Mouse (Mus musculus): ENCODE results near the gene Cnst.
"Not testable (repeated sequence)": the region's sequence is repeated elsewhere in the genome, so short reads cannot be mapped to it uniquely, and the experiment has no call there.

Cnst gene

GRCm38 (mm10) chr1:179645101-179645979 is 99.2 kb downstream of the Cnst start:
- DNase-seq (ENCODE audit: low spot score in 2 of 2): peak; percentile 86 to 93

DNA sequence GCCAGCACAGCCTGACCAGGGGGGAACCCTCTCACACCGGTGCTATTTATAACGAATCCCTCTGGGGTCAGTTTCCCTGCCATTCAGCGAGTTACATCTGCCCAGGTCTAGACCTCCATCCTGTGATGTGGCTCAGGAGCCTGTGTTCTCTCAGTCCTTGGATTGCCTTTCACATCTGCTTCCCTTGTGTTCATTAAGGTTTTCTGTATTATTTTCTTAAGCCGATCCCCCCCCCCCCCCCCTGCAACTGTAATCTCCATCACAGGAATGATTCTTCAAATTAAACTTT is 99.8 kb downstream of the Cnst start:
- DNase-seq (ENCODE audit: low spot score in 2 of 2): no peak

DNA sequence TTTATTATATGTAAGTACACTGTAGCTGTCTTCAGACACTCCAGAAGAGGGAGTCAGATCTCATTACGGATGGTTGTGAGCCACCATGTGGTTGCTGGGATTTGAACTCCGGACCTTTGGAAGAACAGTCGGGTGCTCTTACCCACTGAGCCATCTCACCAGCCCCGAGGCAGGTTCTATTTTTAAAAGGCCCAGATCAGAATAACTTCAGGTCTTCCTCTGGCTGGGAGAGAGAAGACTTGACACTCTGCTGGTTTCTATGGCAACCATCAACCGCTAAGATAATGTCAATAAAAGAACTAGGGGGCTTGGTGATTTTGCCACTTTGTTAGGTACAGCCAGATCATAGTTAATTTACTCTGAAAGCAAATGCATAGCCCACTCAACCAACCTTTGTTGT is 102.5 kb downstream of the Cnst start:
- not testable (repeated sequence) for DNase-seq (ENCODE audit: low spot score in 2 of 2)

- DNase-seq (ENCODE audit: low spot score in 2 of 2): no peak
These were observed 103.2 kb downstream of the Cnst start for GRCm38 (mm10) chr1:179649324-179649723.

GRCm38 (mm10) chr1:179650284-179650683 is 104.1 kb downstream of the Cnst start:
- DNase-seq (ENCODE audit: low spot score in 2 of 2): no peak

DNA sequence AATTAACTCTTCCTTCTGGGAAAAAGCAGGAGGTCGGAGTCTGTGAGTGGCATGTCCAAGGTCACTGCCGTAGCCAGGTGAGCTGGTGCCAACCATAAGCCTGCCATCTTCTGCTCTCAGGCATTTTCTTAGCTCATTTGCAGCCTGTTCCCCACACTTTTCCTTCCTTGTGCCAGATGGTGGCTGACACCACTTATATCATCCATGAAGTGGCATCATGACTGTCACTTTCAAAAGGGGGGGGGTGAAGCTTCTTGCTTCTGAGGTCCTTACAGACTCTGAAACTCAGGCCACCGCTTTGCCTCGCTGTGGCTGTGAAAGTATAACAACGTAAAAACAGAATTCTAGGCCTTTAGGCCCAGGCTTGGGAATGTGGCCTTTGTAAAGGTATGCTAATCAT is 105.1 kb downstream of the Cnst start:
- peak; percentile 19 to 24 for DNase-seq (ENCODE audit: low spot score in 2 of 2)

- peak; percentile 55 for DNase-seq (ENCODE audit: low spot score in 2 of 2)
These were observed 116.9 kb downstream of the Cnst start for GRCm38 (mm10) chr1:179663065-179663464.

DNA sequence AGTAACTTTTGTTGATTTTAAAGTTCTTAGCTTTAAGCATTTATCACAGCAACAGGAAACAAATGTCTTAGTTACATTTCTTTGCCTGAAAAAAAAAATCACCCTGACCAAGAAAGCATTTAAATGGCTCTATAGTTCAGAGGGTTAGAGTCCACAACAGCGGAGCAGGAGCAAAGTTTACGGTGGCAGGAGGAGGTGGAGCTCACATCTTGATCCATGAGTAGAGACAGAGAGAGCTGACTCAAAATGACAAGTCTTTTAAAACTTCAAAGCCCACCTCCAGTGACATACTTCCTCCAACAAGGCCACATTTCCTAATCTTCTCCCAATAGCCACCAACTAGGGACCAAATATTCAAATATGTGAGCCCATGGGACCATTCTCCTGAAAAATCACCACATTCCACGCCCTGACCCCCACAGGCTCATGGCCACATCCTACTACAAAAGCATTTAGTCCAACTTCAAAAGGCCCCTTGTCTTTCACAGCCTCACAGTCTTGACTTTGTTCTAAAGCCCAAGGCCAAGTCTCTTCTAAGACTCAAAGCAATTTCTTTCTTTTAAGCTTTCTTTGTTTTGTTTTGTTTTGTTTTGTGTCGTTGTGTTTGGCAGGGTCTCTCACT is 118.2 kb downstream of the Cnst start:
- DNase-seq (ENCODE audit: low spot score in 2 of 2): no peak

DNA sequence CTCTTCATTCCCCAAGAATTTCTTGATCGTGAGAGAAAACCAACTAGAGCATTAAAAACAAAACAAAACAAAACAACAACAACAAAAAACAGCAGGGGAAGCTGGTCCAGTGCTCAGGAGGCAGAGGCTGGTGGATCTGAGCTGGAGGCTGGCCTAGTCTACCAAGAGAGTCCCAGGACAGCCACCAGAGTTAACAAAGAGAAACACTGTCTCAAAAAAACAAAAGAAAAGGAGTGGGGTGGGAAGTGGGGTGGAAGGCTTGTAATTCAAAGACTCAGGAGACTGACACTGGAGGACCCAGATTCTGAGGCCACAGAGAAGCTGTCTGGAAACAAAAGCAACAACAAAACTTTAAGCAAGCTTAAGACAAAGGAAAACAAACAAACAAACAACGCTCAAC is 120.8 kb downstream of the Cnst start:
- DNase-seq (ENCODE audit: low spot score in 2 of 2): no peak

- DNase-seq (ENCODE audit: low spot score in 2 of 2): no peak
These were observed 121.3 kb downstream of the Cnst start for GRCm38 (mm10) chr1:179667450-179667849.

- DNase-seq (ENCODE audit: low spot score in 2 of 2): peak; percentile 71 to 79
These were observed 122.0 kb downstream of the Cnst start, which contains the start of gene Sccpdh for GRCm38 (mm10) chr1:179668013-179668805. Gene Sccpdh (plus strand): TSS chr1:179668210.

DNA sequence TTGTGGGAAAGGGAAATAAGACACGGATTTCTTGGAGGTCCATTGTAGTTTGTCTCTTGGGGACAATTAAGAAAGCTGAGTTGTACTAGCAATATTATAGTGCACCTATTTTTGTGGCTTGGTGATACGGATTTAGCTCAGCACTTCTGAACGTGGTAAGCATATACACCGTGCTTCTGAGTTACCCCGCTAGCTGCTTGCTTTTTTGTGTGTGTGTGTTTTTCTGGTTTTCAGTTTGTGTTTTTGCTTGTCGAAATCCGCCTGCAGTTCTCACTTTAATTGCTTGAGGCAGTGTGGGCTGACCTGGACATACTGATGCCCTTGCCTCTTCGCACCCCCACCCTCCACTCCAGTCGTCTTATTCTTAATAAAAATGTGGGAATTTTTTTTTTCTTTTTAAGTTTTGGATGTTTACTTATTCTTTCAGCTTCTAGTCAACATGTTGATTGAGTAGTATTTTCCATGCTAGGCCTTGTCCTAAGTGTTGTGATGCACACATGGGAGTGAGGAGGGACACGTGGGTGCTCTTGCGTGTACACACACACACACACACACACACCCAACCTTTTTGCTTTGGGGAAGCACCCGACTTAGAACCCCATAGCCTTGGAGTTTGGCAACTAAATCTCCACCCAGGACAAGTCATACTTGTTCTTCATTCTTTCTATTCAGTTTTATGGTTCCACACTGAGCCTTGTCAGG is 122.8 kb downstream of the Cnst start:
- no peak for DNase-seq (ENCODE audit: low spot score in 2 of 2)

- no peak for DNase-seq (ENCODE audit: low spot score in 2 of 2)
These were observed 128.2 kb downstream of the Cnst start for GRCm38 (mm10) chr1:179674355-179674754.

DNA sequence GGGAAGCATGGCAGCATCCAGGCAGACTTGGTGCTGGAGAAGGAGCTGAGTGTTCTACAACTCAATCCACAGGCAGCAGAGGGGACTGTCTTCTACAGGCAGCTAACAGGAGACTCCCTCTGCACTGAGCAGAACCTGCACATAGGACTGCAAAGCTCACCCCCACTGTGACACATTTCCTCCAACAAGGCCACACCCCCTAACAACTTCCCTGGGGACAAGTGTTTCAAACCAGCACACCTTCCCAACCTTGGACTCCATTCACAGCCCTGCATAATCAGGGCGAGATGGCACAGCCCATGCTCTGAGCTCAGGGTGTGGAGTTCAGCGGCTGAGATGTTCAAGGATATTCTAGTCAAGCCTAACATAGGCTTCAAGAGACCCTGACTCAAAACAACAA is 130.9 kb downstream of the Cnst start:
- DNase-seq (ENCODE audit: low spot score in 2 of 2): no peak
